Mouse (Mus musculus): ENCODE measurements at regions not wholly inside any gene's neighbourhood (a gene's known extent, or its start where the extent isn't known, plus 50 kb on each side); places are given as distances from the start of the nearest gene placed in this dataset.

- peak; percentile 63 for DNase-seq (ENCODE audit: extremely low read depth, insufficient read length, low spot score)
Measured at GRCm38 (mm10) chr14:54185265-54185830, 68.6 kb downstream of the Dad1 start.

GRCm38 (mm10) chr14:54183873-54184272 lies 70.0 kb downstream of the Dad1 start:
- DNase-seq (ENCODE audit: extremely low read depth, insufficient read length, low spot score), result no peak

DNA sequence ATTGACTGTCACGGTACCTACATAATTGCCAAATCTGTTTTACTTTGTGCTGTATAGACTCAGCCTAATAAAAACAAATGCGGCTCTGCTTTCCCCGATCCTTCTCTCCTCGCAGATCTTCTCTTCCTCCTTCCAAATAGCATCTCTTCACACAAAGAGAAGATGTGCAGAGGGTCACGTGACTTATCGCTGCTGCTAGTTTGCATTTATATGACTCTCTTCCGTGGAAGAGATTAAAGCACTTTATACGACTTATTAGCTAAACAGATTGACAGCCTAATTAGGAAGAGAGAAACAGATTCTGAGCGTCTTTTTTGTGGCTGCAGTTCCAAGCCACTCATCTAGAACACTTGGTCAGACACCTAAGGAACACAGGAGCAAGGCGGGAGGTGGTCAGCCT lies 71.1 kb downstream of the Dad1 start:
- DNase-seq (ENCODE audit: extremely low read depth, insufficient read length, low spot score), result no peak

- no peak for DNase-seq (ENCODE audit: extremely low read depth, insufficient read length, low spot score)
Measured at GRCm38 (mm10) chr14:54181306-54181705, 72.6 kb downstream of the Dad1 start.

GRCm38 (mm10) chr14:54180754-54181153 lies 73.2 kb downstream of the Dad1 start:
- no peak for DNase-seq (ENCODE audit: extremely low read depth, insufficient read length, low spot score)

DNA sequence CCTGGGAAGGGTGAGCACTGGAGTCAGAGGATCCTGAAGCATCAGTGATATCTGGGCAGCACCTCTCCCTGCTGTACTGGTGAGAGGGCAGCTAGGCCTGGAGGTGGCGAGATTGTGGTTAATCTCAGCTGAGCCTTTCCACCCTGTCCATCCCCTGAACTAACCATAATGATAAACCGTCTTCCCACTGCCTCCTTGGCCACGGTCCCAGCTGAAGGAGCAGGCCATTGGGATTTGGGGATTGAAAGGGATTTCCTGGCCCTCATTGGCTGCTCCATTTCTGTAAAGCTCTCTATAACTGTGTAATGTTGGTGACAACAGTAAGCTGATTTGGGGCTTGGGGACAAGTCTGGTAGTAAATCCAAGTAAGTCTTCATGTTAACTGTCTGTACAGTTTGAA lies 73.6 kb downstream of the Dad1 start:
- DNase-seq (ENCODE audit: extremely low read depth, insufficient read length, low spot score), result no peak

DNA sequence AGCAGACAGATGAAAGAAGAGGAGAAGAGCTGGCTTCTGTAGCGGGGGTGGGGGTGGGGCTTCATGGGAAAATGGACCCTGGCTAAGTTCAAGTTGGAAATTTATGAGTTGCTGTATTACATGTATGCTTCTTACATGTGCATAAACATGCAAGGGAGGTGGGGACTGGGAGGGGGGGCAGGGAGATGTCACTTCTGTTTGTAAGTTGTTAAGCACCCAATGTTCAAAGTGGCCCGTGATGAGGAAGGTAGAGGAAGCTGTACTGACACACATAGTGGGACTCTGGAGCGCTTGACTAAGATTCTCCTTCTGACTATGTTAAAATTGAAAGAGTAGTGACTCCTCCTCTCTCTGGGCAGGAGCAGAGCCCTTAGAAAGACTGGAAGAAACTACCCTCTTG lies 75.0 kb downstream of the Dad1 start:
- DNase-seq (ENCODE audit: extremely low read depth, insufficient read length, low spot score), result no peak

DNA sequence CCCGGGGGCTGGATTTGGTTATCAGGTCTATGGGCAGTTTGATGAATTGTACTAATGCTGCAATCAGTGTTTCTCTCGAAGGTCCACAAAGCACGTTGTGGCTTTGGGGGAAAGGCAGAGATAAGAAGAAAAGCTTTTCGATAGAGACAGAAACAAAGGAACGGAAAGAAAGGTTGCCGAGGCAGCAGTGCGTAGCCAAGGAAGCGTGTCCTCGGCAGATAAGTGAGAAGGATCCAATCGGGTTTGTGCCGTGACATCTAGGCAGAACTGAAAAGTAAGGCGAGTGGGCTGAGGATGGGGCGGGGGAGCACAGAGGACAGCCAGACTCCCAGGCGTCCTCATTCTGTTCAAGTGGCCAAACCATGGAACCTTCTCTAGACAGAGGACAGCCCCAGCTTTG lies 77.4 kb downstream of the Dad1 start:
- DNase-seq (ENCODE audit: extremely low read depth, insufficient read length, low spot score), result no peak

- DNase-seq (ENCODE audit: extremely low read depth, insufficient read length, low spot score), result no peak
Measured at GRCm38 (mm10) chr14:54175476-54175875, 78.4 kb downstream of the Dad1 start.

GRCm38 (mm10) chr14:54173316-54173715 lies 80.6 kb downstream of the Dad1 start:
- no peak for DNase-seq (ENCODE audit: extremely low read depth, insufficient read length, low spot score)

DNA sequence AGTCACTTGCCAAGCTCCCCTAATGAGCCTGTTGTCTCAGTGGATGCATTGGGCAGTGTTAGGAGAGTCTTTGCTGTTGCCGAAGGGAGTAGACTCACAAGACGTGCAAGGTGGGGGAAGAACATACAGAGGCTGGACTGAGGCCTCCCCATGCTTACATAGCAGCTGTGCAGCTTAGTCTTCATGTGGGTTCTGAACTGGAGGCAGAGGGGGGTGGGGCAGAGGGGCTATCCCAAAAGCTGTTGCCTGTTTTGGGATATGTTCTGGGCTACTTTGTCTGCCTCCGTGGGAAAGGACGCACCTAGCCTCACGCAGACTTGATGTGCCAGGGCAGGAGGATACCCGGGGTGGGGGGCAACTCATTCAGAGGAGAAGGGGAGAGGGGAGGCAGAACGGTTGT lies 84.7 kb downstream of the Dad1 start:
- DNase-seq (ENCODE audit: extremely low read depth, insufficient read length, low spot score), result no peak

GRCm38 (mm10) chr14:54168414-54168931 lies 85.4 kb downstream of the Dad1 start:
- no peak for DNase-seq (ENCODE audit: extremely low read depth, insufficient read length, low spot score)

GRCm38 (mm10) chr14:54166057-54166456 lies 87.8 kb downstream of the Dad1 start:
- DNase-seq (ENCODE audit: extremely low read depth, insufficient read length, low spot score), result no peak

GRCm38 (mm10) chr14:54164874-54165273 lies 89.0 kb downstream of the Dad1 start:
- DNase-seq (ENCODE audit: extremely low read depth, insufficient read length, low spot score), result no peak

- no peak for DNase-seq (ENCODE audit: extremely low read depth, insufficient read length, low spot score)
Measured at GRCm38 (mm10) chr14:54161916-54162315, 92.0 kb downstream of the Dad1 start.

DNA sequence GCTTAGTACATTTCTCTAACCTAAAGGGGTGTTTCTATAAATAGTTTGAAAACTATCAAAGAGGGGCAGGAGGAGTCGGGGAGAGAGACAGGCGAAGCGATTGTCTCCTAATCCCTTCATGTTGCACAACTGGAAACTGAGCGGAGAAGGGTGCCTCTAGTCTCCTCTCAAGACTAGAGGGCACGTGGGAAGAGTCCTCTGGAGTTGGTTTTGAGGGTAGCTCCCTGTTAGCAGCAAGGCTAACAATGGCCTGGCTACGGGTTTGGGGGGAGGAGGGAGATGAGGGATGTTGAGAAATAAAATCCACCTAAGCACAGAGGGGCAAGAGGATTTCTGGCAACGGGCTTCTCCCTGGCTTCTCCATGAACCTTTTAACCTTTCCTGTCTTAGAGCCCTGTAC lies 92.7 kb downstream of the Dad1 start:
- no peak for DNase-seq (ENCODE audit: extremely low read depth, insufficient read length, low spot score)

DNA sequence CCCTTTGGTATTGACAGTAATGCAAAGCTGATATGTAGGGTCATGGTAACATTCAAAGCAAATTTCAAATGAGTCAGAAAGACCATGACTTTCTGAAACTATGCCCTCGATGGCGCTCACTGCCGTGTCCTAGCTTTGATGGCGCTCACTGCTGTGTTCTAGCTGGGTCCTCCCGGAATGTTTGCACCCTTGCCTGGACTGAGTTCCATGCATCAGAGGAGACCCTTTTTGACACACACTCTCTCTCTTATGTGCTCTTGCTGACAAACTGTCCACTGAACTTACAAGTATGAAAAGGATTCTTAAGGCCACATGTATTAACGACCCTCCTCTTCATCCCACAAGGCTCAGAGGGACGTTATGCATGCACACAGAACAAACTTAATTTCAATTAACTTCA lies 94.1 kb downstream of the Dad1 start:
- no peak for DNase-seq (ENCODE audit: extremely low read depth, insufficient read length, low spot score)

GRCm38 (mm10) chr14:54158214-54158965 lies 95.5 kb downstream of the Dad1 start:
- DNase-seq (ENCODE audit: extremely low read depth, insufficient read length, low spot score), result no peak

DNA sequence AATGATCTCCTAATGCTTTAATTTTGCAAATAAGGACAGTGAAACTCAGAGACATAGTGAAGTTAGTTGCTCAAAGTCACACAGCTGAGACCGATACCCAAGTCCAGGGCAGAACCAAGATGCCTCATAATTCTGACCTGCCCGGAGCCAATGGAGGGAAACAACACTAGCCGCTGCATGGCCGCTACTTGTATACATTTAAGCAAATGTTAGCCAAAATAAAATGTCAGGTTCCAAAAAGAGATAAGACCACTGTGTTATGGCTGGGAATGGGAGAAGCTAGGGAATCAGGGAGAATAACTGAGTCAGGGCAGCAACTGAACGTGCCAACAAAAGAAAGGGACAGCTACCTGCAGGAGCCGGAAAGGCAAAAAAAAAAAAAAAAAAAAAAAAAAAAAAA lies 97.4 kb downstream of the Dad1 start:
- DNase-seq (ENCODE audit: extremely low read depth, insufficient read length, low spot score), result no peak

GRCm38 (mm10) chr14:54152485-54153235 lies 101.2 kb downstream of the Dad1 start:
- DNase-seq (ENCODE audit: extremely low read depth, insufficient read length, low spot score), result peak; percentile 30

DNA sequence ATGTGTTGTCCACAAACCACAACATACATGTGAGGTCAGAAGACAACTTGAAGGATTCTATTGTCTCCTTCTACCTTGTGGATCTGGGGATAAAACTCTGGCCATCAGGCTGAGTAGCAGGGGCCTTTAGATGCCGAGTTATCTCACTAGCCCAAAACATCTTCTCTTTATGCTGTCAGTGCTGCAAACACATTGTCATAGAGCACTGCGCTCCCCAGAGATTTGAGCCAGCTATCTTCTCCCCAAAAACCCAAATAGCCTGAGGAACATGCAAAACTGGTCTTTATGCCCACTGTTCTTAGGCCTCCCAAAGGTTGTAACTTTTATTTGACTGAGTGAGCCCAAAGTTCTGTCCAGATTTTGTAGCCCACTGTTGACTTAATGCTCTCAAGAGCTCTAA lies 102.0 kb downstream of the Dad1 start:
- DNase-seq (ENCODE audit: extremely low read depth, insufficient read length, low spot score), result no peak

DNA sequence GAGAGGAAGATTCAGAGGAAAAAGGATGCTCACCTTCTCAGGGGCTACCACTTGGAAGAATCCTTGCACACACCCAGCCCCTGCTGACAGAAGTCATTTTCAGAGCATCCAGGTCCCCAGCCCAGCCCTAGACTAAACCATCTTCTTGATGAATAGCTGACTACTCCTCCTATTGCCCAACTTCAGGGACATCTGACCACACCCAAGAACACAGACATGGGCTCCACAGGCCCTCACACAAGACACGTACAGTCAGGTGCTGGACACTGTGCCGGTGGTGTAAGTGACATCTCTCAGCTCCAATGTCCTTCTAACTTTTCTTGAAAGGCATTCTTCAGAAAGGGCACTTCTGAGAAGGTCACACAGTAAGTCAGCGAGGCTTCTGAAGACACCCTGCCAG lies 102.6 kb downstream of the Dad1 start:
- DNase-seq (ENCODE audit: extremely low read depth, insufficient read length, low spot score), result no peak

Measured in 3134 (cell line).